Mouse (Mus musculus): ENCODE results near the gene Foxq1. TPM values are rescaled to one million over a fixed set of nuclear protein-coding genes. Genes with fewer than 3 reads are reported as not detected.

Foxq1 gene
- polyA plus RNA-seq (2012; rRNA removed) = 0.53 and 1.2 TPM in 2 replicates

DNA sequence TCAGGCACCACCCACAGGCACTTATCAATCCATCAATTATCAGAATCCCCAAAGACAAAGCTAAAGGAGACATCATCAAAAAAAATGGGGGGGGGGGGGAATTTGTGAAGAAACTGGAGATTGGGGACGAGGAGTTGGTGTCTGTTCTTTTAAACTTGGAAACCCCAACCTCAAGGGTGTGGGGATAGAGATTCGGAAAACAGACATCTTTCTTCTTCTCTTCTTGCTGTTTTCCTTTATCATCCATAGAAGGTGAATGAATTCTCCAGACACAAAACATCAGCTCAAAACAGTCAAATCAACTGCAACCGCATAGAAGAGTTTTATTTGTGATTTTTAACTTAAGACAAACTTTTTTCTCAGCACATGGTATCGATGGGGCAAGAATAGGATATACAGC is at the start of gene Foxq1:
Gene Foxq1 (plus strand): TSS at position 301 of the 400 bp plus-strand sequence.
- DNase-seq (ENCODE audit: low read depth, low spot score) = no peak
- 96% methylated on average over 4 of the region's 4 CpGs for WGBS

DNA sequence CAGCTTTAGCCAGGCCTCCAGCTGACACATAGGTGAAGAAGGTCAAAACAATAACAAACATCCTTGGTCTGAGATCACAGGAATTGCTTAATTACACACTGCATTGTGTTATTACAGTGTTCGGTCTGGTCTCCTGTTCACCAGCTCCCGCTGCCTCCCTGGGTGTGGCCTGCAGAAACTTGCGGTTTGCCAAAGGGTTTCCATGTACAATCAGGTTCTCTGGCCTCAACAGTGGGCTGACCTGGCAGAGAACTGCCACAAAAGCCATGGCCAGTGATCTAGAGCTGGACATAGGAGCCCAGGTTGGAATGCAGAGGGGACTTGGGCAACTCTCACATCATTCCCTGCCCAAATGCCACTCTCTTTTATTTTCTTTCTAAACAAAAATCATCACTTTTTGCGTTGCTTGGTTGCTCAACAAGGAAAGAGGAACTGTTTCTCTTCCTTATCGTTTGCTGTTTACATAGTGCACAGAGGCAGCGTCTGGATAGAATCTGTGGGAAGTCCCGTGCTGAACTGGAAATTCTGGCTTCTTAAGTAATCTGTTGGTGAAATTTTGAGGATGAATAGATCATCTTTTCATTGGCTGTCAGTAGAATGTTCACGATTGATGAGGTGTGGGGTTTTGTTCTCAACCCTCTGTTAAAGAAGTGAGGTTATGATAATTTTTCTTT is 49.3 kb upstream of the Foxq1 start:
- DNase-seq (ENCODE audit: low read depth, low spot score) = peak; percentile 40
- 16% methylated on average over 8 of the region's 8 CpGs for WGBS

DNA sequence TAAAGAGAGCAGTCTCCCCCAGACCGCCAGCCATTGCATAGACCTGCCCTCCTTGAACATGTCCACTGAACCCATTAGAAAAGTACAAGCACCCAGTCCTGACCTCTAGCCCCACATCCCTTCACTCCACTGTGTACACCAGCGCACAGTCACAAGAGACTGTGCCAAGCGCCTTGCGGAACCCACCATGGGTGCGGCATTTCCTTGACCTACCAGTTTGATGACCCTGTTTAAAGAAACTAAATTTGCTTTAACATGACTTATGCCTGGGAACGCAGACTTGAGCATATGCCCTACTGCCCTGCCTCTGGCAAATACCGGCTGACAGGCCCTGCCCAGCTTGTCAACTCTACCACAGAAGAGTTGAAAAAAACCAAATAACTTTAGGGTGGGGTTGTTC is 40.7 kb upstream of the Foxq1 start:
- DNase-seq (ENCODE audit: low read depth, low spot score) = peak; percentile 50
- 34% methylated on average over 7 of the region's 7 CpGs for WGBS

DNA sequence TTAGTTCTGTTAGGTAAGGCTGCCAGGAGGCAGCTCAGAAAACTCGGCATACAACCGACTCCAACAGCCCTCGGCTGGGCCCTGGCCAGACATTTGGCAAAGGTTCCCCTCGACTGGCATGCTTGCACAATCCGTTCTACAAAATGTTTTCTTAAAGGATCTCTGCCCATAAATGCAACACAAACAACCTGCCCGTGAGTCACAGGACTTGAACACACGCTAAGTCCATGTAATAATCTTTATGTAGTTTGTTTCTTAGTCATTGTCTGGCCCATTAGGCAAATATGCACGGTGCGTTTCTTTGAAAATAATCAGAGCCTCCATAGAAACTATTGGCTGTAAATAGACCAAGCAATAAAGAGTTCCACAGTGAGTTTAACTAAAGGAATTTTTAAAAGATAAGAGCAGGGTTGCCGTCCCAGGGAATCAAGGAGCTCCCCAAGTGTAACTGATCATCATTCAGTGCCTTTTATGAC is 37.5 kb upstream of the Foxq1 start:
- 10% methylated on average over 10 of the region's 10 CpGs for WGBS
- peak; percentile 51 for DNase-seq (ENCODE audit: low read depth, low spot score)

DNA sequence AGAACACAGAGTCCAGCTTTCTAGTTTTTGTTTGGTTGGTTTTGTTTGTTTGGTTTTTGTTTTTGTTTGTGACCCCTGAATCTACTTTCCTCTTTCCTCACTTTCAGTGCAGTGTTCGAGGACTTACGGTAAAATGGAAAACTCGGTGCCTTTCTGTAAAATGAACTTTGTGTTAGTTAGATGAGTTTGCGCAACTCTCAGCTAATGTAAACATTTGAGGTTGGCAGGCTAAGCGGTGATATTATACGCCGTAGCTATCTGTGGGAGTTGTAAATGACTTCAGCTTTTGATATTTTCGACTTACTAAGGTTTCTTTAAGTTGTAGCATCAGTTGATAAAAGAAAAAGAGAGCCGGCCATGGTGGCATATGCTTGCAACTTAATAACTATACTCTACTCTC is 37.0 kb upstream of the Foxq1 start:
- 21% methylated on average over 9 of the region's 9 CpGs for WGBS
- peak; percentile 48 for DNase-seq (ENCODE audit: low read depth, low spot score)

DNA sequence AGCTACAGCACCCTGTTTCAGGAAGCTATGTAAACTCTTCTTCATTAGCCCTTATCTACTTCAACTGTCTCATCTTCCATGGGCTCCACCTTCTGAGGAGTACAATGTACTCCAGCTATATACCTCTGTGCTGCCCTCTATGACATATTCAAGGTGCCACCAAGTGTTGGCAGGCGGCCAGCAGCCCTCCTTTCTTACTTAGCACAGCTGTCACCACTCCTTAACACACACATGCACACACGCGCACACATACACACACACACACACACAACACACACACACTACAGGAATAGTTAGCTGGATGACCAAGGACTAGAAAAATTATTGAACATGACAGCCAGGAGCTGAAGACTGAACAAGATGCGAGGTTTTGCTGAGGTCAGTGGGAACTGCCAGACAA is 31.0 kb upstream of the Foxq1 start:
- 50% methylated on average over 4 of the region's 4 CpGs for WGBS
- no peak for DNase-seq (ENCODE audit: low read depth, low spot score)

DNA sequence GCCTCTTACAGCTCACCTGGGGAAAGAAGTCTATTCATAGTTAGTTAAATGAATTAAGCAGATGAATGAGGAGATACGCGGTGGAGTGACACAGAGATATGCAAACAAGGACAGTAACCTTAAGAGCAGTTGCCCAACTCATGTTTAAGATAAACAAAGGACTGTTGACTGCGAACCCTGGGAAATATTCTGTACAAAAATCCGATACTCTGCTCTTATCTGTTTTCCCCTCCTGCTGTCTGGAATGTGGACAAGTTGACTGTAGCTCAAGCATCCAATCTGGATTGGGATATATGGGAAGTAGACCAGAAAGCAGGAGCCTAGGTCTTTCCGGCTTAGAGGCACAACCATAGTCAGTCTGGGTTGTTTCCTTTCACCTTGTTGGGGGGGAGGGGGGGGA is 24.7 kb upstream of the Foxq1 start:
- 80% methylated on average over 5 of the region's 5 CpGs for WGBS
- DNase-seq (ENCODE audit: low read depth, low spot score) = no peak

DNA sequence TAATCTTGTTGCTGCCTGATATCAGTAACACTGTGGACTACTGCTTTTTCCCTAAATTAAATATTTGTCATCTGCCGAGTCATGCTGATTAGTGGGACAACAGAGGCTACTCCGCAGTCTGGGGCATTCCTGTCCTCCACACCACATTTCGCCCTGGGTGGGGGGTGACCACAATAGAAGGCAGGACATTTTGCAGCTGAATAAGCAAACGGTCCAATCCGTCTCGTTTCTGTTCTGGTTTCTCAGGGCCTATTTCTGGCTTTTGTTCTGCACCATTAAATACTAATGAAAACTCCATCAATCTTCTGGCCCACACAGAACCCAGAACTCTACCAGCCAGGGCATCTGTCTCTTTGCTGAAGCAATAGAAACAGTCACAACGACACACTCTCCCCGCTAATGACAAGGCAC is 24.3 kb upstream of the Foxq1 start:
- 62% methylated on average over 8 of the region's 8 CpGs for WGBS
- no peak for DNase-seq (ENCODE audit: low read depth, low spot score)

DNA sequence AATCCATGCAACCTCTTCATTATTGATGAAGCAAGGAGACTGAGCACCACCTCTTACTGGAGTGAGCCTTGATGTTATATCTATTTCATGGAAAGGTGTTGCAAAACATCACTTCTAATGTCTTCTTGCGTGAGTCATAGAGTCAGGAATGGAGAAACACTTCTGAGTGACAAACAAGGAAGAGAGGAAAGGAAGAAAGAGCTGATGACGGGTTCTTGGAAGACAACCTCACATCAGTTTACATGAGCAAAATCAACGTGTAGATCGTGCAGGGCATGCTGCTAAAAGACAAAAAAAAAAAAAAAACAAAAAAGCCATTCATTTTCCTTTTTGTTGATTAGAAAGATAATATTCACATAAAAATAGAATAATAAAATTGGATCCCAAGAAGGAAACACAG is 21.2 kb upstream of the Foxq1 start:
- no peak for DNase-seq (ENCODE audit: low read depth, low spot score)
- 91% methylated on average over 4 of the region's 4 CpGs for WGBS

DNA sequence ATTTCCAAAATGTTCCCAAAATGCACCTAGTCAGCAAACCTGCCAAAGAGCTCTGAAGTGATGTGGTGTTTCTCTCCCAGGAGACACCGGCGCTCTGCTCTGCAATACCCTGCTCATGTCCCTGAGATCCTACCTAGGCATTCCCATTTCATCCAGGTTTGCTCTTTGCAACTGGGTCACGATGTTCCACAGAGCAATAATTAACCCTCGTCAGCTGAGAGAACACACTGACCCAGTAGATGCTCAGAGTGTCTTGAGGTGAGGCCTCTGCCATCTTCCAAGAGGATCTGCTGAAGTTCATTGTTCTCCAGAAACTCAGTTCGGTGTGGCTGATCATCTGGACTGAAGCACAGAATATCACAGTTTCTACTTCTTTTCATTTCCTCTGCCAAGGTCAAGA is 12.9 kb upstream of the Foxq1 start:
- no peak for DNase-seq (ENCODE audit: low read depth, low spot score)
- 93% methylated on average over 5 of the region's 5 CpGs for WGBS

DNA sequence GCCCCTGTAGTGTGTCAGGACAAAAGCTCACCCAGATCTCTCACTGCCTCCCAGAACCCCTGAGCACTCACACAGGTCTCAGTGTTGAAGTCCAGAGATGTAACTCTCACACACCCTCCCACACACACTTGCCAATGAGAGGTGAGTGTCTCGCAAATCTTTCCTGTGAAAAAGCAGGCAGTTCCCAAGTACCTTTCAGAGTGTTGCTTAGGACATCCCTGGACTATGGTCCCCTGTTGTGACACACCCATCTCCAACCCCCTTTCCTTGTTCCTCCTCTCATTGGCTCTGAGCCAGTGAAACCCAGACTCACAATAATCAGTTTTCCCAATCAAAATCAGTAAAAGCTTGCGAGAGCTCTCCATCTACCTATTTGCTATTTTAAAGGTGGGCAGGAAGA is 9.2 kb upstream of the Foxq1 start:
- 34% methylated on average over 2 of the region's 2 CpGs for WGBS
- DNase-seq (ENCODE audit: low read depth, low spot score) = no peak

DNA sequence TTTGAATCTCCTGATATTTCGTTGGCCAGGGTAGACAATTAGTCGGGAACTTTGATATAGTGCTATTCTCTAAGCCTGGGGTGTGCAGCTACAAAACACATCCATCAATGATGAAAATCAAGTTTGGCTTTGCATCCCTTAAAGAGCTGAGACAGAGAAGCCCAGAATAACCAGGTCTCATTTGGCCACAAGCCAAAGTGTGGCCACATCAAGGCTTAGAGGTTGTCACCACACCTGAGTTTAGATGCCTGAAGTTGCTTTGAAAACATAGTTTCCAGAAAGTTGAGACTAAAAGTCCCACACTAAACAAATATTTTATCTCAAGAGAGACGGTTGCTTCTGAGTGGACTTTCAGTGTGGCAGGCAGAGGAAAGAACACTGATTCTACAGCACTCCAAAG is 8.7 kb upstream of the Foxq1 start:
- WGBS = 30% methylated on average over 3 of the region's 3 CpGs
- DNase-seq (ENCODE audit: low read depth, low spot score) = no peak

DNA sequence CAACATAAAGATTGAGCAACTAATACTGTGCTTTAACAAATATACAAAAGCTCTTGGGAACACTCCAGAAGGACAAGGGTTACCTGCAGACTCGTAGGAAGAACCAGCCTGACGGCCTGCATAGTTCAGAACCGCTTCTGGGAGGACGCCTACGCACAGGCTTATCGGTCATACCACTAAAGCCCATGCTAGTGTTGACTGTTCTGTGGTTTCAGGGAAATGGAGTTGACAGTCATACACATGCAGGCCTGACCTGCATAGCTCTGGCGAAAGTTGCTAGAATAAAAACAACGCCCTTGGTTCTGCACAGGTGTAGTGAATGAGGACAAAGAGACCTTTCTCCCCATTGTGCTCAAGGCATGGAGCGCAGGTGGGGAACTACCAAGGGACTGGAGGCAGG is 8.3 kb upstream of the Foxq1 start:
- 37% methylated on average over 9 of the region's 9 CpGs for WGBS
- DNase-seq (ENCODE audit: low read depth, low spot score) = peak; percentile 25

DNA sequence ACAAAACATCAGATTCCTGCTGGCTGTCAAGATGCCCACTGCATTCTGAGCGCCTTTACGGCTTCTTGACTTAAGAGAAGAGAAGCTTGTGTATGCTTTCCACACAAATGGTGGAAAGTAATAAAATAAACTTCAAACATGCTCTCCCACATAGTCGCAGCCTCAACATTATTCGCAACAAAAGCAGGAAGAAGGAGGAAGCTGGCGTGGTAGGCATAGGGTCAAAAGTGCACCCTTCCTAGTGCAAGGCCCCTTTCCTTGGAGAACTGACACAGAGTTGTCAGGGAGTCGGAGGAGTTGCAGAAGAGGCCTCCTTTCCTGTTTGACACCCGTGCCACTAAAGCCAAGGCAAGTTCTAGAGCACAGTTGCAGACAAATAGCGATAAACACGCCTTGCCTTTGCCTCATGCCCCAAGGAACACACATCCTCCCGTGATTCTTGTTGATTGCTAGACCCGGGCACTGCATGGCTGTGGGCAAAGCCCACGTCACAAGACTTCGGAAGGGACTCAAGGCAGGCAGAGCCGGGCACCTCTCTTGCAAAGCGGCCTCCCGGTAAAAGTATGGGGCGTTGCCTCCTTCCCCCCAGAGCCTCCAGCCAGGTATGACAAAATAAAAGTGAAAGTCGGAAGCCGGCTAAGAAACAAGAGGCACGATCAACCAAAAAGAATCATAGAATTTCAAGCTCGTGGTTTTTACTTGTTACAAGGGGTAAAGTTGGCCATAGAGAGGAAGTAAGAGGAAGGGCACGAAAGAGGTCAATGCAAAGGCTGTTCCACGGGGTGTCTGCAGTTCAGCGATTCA is 1.2 kb downstream of the Foxq1 start:
- DNase-seq (ENCODE audit: low read depth, low spot score) = no peak
- WGBS = 18% methylated on average over 24 of the region's 24 CpGs

DNA sequence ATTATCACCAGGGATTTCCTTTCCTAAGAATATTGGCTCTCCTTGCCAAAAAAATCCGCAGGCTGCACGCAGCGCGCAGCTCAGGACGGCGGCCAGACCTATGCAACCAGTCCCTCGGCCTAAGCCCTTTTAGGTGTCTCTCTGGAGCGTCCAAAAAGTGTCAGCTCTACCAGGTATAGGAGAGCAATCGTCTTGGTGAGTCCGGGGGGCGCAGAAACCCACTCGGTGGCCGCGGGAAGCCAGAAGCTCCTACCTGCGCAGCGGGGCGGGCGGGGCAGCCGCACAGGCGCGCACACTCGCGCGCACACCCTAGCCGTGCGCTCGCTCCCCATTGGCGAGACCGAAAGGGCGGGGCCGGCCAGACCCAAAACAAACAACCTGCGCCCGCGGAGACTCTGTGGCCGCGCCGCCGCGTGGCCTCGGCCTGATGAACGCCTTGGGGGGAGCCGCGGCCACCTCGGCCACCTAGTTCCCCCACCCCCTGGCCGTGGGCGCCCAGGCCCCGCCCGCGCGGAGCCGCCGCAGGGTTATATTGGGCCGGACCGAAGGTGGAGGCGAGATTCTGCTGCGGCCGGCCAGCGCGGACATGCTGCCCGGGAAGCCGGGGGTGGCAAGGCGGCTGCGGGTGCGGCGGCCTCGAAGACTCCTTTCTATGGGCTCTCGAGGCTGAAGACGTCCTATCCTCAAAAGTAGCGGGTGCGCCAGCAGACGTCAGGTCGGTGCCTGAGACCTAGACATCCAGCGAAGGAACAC is 2.0 kb downstream of the Foxq1 start:
- DNase-seq (ENCODE audit: low read depth, low spot score) = no peak
- under 1% methylated on average over 73 of the region's 73 CpGs for WGBS

DNA sequence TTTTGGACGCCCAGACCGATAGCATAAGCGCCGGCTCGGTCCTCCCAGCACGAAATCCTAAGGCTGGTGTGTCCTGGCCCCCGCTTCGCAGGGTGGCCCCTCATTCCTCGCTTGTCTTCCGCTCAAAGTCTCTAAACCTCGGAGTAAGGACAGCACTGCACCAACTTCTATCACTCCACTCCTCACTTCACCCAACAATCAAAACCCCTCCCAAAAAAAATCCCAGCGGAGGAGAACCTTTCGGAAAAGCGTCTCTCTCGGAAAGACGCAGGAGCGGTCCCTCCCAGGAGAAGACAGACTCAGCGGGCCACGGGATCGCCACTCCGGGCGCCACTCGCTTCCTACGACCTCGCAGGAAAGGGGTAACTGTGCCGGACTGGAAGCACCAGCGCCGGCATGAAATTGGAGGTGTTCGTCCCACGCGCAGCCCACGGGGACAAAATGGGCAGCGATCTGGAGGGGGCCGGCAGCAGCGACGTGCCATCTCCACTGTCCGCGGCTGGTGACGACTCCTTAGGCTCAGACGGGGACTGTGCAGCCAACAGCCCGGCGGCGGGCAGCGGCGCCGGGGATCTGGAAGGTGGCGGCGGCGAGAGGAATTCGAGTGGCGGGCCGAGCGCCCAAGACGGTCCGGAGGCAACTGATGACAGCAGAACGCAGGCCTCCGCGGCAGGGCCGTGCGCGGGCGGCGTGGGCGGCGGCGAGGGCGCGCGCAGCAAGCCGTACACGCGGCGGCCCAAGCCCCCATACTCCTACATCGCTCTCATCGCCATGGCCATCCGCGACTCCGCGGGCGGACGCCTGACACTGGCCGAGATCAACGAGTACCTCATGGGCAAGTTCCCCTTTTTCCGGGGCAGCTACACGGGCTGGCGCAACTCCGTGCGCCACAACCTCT is 2.8 kb downstream of the Foxq1 start, which contains the start of gene A530084C06Rik:
Gene A530084C06Rik (minus strand): TSS at position 813 of the 898 bp plus-strand sequence.
- under 1% methylated on average over 88 of the region's 88 CpGs for WGBS
- no peak for DNase-seq (ENCODE audit: low read depth, low spot score)

DNA sequence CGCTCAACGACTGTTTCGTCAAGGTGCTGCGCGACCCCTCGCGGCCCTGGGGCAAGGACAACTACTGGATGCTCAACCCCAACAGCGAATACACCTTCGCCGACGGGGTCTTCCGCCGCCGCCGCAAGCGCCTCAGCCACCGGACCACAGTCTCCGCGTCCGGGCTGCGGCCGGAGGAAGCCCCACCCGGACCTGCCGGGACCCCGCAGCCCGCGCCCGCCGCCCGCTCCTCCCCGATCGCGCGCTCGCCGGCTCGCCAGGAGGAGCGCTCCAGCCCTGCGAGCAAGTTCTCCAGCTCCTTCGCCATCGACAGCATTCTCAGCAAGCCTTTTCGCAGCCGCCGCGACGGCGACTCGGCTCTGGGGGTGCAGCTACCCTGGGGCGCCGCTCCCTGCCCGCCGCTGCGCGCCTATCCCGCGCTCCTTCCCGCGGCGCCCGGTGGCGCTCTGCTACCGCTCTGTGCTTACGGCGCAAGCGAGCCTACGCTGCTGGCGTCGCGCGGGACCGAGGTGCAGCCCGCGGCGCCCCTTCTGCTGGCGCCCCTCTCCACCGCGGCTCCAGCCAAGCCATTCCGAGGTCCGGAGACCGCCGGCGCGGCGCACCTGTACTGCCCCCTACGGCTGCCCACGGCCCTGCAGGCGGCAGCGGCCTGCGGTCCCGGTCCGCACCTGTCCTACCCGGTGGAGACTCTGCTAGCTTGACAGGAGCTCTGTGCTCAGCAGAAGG is 3.6 kb downstream of the Foxq1 start:
- DNase-seq (ENCODE audit: low read depth, low spot score) = no peak
- under 1% methylated on average over 92 of the region's 92 CpGs for WGBS

DNA sequence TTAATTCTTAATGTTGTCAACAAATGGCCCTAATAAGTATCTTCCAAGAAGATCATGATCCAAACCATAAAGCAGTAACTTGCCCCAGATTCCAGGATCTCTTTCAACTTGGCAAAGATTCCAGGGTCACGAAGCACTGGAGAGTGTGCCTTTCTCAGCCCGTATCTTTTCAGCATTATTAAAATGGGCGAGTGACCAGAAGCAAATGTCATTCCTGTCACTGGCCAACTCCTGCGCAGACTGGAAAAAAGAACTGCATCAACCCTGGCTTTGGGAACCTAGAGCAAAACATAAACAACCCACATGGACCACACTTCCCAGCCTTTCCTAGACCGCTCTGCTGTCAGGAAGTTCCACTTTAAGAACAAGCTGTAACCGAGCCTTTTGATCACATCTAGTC is 8.5 kb downstream of the Foxq1 start:
- DNase-seq (ENCODE audit: low read depth, low spot score) = no peak
- 47% methylated on average over 6 of the region's 6 CpGs for WGBS

DNA sequence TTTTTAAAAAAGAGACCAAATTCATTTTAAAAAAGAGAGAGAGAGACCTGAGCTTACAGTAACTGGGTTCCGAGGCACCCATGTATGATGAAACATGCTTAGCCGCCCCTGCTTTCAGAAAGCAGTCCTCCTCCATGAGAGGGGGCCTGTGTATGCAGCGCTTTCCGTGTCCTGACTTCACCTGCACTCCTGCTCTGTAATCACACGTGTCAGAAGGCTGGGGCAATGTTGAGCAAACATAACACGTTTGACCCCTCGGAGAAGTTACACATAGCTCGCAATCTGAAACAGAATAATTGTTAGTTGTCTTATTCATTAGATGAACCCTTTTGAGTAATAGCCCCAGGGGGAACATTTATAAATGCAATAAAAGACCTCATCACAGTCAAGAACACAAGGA is 11.2 kb downstream of the Foxq1 start:
- no peak for DNase-seq (ENCODE audit: low read depth, low spot score)
- WGBS = 59% methylated on average over 8 of the region's 8 CpGs

All from large intestine, adult 2 months (tissue).